Mouse (Mus musculus) gastrocnemius, postnatal 4 days (tissue): ENCODE results near the gene Ctnnal1. TPM values are rescaled to one million over a fixed set of nuclear protein-coding genes. Genes with fewer than 3 reads are reported as not detected.

Experiments
- DNase-seq, 2 experiments: peaks; one replicate each; pipeline ENCODE4 v3.0.0; 2021 to 2022; ENCODE audit warnings: low spot score in 2 of 2, mixed read lengths in 2 of 2
- total RNA-seq, 2 experiments: library from RNA; stranded (reverse); gene quantifications; 2 replicates each; pipeline ENCODE4 v1.2.3; 2021

The Ctnnal1 gene
- total RNA-seq, 2 experiments from 2014 or later: 22.7 to 25.1 TPM

DNA sequence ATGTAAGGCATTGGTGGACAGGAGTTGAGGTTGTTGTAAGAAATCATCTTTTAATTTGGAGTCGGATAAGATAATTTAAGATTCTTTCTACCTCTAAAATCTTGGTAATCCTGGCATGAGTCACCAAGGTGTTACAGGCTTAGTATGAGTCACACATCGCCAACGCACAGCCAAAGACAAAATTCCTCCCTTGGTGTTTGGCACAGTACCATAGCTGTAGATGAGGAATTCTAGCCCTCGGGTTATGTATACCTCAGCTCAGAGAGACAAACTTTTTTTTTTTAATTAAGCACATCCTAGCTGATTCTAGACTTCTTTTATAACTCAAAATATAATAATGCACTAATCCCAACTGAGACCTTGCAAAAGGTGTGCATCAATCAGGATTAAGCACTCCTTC lies 972 bp downstream of the Ctnnal1 start:
- no peak for DNase-seq

GRCm38 (mm10) chr4:56861551-56861950 lies 3.4 kb downstream of the Ctnnal1 start:
- no peak for DNase-seq

GRCm38 (mm10) chr4:56858733-56859132 lies 6.3 kb downstream of the Ctnnal1 start:
- no peak for DNase-seq

- DNase-seq: no peak
Observed at GRCm38 (mm10) chr4:56856371-56856949, 8.5 kb downstream of the Ctnnal1 start.

DNA sequence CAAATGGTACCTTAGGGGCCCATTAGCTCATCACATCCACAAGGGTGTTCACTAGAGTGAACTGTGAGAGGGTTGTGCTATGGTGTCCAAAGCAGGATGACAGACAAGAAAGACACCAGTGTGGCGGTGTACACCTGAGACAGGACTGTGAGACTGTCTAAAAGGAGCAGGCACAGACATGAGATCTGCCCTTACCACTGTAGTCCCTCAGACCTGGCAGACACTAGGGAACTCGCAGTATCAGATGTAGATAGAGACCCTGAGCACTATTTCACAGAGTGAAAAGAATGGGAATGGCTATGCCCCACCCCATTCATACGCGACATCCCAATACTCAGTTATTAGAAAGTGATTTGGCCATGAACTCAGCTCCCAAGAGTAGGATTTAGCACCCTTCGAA lies 9.1 kb downstream of the Ctnnal1 start:
- no peak for DNase-seq

DNA sequence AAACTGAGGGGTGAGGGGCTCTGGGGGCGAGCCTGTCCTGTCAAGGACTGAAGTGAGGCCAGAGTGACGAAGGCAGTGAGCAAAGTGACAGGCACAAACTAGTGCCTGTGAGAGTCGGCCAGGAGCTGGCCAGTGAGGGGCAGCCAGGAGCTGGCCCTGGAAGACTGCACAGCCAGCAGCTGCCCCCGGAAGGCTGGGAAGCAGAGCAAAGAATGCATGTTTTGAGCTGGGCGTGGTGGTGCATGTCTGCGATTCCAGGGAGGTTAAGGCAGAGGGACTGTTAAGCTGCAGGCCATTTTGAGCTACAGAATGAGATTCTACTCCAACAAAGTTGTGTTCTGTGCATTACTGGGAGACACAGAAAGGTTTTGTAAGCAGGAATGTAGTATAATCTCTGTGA lies 14.3 kb downstream of the Ctnnal1 start:
- peak in 1 of 2 experiments; percentile 15 for DNase-seq

GRCm38 (mm10) chr4:56848044-56848443 lies 16.9 kb downstream of the Ctnnal1 start:
- no peak for DNase-seq

GRCm38 (mm10) chr4:56847400-56847799 lies 17.6 kb downstream of the Ctnnal1 start:
- DNase-seq: no peak

DNA sequence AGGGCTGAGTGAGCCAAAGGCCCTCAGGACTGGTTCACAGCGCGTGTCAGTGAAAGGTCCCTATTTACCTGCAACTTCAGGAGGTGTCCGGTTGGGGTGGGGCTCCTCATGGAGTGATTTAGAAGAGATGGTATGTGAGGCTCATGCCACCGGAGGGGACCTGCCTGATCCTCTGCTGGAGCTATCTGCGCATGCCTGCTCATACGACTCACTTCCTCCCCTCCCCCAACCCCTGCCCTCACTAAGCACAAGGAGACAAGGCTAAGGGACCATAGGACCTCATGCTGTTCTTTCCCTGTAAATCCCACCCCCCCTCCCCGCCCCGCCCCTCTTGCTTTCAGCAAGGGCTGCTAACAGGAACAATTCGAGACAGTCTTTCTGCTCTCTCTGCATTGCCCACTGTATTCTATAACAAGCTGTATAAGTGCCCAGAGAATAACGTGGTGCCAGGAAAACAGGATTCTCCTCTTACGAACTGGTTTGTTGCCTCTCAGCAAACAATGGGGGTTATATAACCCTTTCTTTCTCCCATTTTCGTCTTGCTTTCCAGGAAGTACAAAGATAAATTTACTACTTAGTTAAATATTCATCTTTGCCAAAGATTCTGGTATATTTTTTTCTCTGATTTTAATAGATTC lies 19.0 kb downstream of the Ctnnal1 start:
- no peak for DNase-seq

- DNase-seq: no peak
Observed at GRCm38 (mm10) chr4:56844911-56845310, 20.1 kb downstream of the Ctnnal1 start.

GRCm38 (mm10) chr4:56843963-56844362 lies 21.0 kb downstream of the Ctnnal1 start:
- no peak for DNase-seq

- DNase-seq: no peak
Observed at GRCm38 (mm10) chr4:56842501-56842900, 22.5 kb downstream of the Ctnnal1 start.

DNA sequence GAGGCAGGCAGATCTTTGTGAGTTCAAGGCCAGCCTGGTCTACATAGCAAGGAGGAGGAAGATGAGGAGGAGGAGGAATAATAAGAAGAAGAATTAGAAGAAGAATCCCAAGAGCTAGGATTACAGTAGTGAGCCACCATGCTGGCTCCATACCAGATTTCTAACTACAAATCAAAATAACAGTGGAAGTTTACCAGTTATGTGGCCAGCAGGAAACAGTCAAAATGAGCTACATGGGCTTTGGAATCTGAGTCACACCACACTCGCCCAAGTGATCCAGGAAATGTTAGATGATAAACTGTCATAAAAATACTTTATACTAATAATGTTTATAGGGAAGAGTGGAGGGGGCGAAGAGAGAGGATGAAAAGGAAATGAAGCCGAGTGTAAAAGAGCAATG lies 24.7 kb downstream of the Ctnnal1 start:
- no peak for DNase-seq

GRCm38 (mm10) chr4:56837661-56838060 lies 27.3 kb downstream of the Ctnnal1 start:
- no peak for DNase-seq

DNA sequence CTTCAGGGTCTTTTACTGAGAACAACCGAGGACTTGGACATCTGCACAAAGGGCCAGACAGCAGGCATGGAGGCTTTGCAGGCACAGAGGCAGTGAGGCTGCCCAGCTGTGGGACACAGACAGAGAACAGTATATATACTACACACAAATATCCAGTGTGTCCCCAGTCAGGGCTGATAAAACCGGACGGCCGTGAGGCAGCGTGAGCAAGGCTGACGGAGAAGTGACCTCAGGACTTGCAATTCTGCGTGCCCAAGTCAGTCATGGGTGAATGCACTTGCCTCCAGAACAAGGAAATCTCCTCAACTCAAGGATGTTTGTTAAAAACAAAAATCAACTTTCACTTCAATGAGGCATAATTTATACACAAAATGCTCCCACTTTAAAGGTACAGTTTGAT lies 33.0 kb downstream of the Ctnnal1 start:
- no peak for DNase-seq

- no peak for DNase-seq
Observed at GRCm38 (mm10) chr4:56831013-56831609, 33.9 kb downstream of the Ctnnal1 start.

- DNase-seq: peak in 1 of 2 experiments; percentile 41
Observed at GRCm38 (mm10) chr4:56829511-56829921, 35.5 kb downstream of the Ctnnal1 start.

DNA sequence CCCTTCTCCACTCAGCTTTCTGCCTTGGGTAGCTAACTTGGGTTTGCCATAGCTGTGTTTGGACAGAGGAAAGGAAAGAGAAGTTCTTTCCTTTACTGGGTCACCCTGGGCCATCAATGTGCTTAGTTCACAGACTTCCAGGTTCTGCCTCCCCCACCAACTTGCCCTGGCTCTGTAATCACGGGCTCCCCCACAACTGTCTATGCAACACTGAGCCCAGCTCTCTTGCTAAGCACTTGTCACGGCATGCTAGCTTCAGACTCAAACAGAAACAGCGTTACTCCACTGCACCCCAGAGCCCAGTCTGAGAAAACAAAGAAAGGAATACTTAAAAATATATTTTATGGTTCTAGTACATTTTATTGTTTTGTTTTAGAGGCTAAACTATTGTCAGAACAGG lies 36.1 kb downstream of the Ctnnal1 start:
- DNase-seq: no peak

GRCm38 (mm10) chr4:56824231-56824630 lies 40.8 kb downstream of the Ctnnal1 start:
- DNase-seq: no peak

DNA sequence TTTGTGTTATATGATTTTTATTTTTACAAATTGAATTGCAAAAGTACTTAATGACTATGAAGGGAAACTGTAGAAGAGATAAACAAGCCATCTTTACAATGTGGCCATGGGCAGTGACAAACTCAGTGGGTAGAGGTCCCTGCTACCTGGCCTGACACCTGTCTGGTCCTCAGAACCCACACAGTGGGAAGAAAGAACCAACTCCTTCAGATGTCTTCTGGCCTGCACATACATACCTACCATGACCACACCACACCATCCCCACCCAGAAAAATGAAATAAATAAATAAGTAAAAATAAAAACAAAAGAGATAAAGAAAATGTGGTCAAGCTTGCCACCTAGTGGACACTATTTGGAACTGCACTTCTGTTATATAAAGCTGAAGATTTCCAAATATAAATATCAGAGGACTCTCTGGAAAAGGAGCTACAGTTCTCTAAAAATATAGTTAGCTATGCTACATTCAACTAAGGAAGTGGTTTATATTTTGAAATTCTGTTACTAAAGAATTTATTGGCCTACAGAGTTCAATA lies 44.9 kb downstream of the Ctnnal1 start:
- no peak for DNase-seq

DNA sequence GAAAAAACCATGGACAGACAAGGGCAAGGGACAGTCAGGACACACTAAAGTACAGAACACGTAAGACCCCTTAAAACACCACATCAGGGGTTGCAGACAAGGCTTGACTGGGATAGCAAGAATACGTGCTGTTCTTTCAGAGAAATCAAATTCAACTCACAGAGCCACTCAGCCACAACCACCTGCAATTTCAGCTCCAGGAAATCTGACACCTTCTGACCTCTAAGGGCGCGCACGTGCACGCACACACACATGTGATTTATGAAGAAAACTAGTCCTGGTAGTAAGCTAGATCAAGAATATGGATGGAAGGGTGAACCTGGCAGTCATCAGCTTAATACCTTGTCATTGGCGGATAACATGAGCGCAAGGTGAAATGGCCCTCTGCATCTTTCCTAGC lies 49.9 kb downstream of the Ctnnal1 start:
- no peak for DNase-seq

DNA sequence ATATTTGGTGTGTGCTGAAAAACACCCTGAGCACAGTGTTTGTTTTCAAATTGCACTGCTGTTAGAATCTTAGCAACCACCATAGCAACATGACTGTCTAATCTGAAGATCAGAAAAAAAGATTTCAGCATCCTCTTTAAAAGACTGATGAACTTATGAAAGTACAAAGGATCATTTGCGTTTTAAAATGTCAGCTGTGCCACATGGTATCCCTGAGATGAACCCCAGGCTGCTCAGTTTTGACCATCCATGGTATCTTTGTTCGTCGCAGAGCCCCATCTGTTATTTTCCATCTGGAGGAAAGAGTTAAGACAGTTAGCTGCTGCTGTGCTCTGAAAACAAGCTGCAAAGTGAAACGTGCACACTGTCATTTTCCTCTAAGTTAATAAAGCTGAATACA lies 52.9 kb downstream of the Ctnnal1 start:
- DNase-seq: no peak

DNA sequence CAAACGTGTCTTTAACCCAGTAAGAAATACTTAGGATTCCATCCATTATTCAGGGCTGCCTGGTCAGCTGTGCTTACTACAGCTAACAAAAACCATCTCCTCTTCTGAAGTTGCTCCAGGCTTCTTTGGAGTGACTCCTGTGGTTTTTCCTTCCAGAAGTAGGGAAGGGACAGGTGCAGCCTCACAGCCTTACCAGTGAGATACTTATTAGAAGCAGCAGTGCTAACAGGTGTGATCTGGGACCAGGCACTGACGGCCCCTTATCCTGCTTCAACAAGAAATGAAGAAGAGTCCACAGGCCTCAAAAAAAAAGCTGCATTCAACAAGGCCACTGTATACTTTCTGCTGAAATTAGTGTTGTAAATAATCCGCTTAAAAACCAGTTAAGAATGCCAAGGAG lies 53.3 kb downstream of the Ctnnal1 start:
- no peak for DNase-seq
